Mouse (Mus musculus) 416B (cell line): Measurements from ENCODE around the gene Ifitm3.
"Not testable (repeated sequence)": the region's sequence is repeated elsewhere in the genome, so short reads cannot be mapped to it uniquely, and the experiment has no call there.

Experiments
- DNase-seq: peaks from one replicate; pipeline ENCODE4 v3.0.0; 2011; ENCODE audit warnings: low read depth

Ifitm3 gene

DNA sequence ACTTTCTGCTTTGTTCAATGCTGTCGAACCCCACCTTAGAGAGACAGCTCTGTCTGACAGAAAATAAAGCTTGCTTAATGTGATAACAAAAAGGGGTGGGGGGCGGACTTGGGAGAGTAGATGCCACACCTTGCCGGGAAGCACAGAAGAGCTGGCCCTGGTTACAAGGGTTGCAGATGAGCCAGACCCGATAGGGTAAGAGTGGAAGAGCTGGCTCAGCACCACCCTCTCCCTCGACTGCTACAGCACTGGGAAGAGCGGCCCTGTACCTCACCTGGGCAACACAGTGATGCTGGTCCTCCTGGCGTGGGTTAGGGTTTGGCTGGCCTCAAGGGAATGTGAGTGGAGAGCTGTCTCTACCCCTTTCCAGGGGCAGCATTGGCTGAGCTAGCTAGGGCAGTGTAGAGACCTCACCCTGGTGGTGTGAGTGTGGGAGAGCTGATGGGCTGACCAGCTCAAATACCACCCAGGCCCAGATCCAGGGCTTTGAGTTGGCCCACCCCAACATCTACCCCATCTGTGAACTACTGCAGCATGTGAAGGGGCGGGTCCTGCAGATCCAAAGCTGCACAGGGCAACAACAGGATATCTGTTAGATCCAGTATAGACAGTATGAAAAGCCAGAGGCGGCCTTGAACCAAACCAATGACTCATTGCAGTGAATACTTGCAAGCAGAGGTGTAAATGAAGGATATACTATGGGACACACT lies 22.0 kb upstream of the Ifitm3 start:
- DNase-seq, result peak; percentile 50

DNA sequence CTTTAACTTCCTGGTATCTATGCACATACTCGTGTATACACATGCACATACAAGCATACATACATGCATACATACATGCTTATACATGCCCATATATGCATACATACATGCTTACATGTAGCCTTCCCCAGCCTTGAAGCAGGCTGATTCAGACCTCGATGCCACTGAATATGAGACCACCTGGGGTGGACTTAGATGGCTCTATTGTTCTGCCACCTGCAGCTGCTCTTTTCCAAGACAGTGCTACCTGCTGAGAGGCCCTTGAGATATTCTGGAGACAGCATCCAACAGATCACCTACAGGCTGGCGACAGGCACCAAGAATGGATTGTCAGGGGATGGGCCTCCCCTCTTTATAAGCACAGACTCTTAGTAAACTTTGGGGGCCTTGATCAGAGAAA lies 19.8 kb upstream of the Ifitm3 start:
- DNase-seq, result no peak

- DNase-seq, result no peak
Measured at GRCm38 (mm10) chr7:141028831-141029230, 18.3 kb upstream of the Ifitm3 start, which contains the start of gene Gm17387. Gene Gm17387, plus strand, starts transcription at chr7:141029131.

GRCm38 (mm10) chr7:141026740-141027098 lies 16.1 kb upstream of the Ifitm3 start:
- DNase-seq, result no peak

- DNase-seq, result no peak
Measured at GRCm38 (mm10) chr7:141026097-141026739, 15.6 kb upstream of the Ifitm3 start.

GRCm38 (mm10) chr7:141024865-141025838 lies 14.6 kb upstream of the Ifitm3 start:
- peak; percentile 50 for DNase-seq

- DNase-seq, result peak; percentile 57
Measured at GRCm38 (mm10) chr7:141021489-141022449, 11.2 kb upstream of the Ifitm3 start.

GRCm38 (mm10) chr7:141019028-141019427 lies 8.5 kb upstream of the Ifitm3 start:
- no peak for DNase-seq

- not testable (repeated sequence) for DNase-seq
Measured at GRCm38 (mm10) chr7:141017824-141018223, 7.3 kb upstream of the Ifitm3 start, which contains the start of gene Ifitm6. Gene Ifitm6, minus strand, starts transcription at chr7:141017924.

DNA sequence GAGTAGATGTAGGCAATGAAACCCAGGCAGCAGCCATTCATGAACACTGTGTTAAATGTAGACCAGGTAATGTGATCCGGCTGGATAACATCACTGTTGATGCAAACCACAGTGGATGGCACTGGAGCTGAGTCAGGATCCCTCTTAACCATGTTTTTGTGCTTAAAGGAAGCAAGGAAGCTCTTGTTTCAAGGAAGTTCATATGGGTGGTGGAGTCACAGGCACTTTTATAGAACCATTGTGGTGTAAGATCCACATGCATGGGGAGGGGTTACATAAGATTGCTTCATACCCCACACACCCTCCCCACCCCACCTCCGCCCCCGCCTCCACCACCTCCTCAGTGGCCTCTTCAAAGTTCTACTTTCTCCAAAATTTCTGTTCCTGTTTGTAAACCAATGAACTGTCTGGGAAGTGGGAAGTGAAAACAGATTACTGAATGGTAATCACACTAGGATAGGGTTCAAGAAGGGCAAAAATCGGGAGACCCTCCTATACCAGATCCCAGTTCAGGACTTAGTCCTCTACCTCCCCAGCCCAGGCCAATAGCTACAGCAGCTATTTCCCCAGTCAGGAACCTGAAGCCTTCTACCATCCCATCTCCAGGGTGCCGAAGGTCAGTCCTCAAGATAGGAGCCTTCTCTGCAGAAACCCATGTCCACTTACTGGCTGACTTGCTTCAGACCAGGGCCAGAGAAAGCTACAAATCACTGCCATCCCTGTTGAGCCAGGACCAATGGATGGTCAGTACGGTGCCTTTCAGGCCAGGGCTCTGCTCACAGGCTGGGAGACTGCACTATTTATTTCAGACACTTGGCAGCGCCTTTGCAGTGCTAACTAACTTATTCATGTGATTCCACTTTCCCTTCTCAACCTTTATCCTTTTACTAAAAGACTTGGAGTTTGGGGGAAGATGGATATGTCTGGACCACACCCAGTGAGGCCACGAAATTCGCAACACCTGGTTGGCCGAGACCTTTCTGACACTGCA lies 6.4 kb upstream of the Ifitm3 start:
- peak; percentile 76 for DNase-seq

GRCm38 (mm10) chr7:141011238-141011770 lies 734 bp upstream of the Ifitm3 start:
- DNase-seq, result no peak

- peak; percentile 25 for DNase-seq
Measured at GRCm38 (mm10) chr7:141009665-141010064, 905 bp downstream of the Ifitm3 start.

DNA sequence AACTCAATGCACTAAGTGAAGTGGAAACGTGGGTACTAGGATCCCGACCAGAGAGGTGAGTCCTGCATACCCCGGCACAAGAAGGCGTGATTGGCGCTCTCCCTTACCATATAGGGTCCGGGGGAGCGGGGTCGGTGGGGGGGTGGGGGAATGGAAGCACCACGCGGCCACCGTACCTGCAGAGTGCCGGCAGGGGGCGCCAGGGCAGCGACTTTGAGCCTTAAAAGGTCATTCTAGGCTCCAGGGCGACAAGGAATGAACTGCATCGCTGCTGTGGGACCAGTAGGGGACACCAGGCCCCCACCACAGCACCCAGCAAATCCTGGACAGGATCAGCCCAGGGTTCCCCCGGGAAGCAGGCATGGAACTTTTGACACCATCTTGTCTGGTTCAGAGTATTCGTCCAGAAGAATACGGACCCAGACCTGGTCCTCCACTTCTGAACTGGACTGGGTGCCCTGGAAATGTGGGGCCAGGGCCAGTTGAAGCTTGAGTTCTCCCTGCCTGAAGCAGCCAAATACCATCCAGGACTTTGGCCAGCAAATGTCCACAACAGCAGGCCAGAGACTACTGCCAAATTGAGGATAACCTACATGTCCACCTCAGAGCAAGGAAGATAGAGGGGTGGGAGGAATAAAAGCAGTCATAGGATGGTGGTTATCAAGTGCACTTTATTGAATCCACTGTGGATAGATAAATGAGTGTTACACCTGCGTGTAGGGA lies 1.5 kb downstream of the Ifitm3 start:
- DNase-seq, result peak; percentile 91

DNA sequence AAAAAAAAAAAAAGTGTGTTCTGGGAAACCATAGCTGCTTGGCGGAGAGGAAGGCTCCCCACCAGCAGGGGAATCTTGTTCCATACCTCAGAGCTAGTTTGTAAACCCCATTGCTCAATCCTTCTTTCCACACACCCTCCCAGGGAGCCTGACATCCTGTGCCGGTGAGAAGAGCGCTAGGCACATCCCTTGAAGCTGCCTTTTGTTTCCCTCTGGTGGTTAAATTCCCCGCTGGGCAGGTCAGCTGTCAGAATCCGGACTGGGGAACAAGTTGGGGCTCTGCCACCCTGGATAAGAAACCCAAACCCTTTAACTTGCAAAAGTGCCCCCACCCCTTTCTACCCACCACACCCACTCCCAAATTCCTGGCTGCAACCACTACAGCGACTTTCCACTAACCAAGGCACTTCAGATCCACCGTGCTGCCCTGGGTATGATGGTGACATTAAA lies 2.2 kb downstream of the Ifitm3 start:
- DNase-seq, result peak; percentile 91

- DNase-seq, result no peak
Measured at GRCm38 (mm10) chr7:141006914-141007313, 3.7 kb downstream of the Ifitm3 start.

DNA sequence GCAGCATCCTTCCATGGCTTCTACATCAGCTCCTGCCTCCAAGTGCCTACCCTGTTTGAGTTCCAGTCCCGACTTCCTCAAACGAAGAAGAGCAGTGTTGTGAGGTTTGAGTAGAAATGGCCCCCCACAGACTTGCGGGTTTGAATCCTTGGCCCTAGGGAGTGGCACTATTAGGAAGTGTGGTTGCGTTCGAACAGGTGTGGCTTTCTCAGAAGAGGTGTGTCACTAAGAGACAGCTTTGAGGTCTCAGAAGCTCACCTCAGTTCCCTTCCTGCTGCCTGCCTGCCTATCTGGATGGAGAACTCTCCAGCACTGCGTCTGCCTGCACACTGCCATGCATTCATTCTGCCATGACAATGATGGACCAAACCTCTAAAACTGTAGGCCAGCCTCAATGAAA lies 4.1 kb downstream of the Ifitm3 start:
- no peak for DNase-seq

DNA sequence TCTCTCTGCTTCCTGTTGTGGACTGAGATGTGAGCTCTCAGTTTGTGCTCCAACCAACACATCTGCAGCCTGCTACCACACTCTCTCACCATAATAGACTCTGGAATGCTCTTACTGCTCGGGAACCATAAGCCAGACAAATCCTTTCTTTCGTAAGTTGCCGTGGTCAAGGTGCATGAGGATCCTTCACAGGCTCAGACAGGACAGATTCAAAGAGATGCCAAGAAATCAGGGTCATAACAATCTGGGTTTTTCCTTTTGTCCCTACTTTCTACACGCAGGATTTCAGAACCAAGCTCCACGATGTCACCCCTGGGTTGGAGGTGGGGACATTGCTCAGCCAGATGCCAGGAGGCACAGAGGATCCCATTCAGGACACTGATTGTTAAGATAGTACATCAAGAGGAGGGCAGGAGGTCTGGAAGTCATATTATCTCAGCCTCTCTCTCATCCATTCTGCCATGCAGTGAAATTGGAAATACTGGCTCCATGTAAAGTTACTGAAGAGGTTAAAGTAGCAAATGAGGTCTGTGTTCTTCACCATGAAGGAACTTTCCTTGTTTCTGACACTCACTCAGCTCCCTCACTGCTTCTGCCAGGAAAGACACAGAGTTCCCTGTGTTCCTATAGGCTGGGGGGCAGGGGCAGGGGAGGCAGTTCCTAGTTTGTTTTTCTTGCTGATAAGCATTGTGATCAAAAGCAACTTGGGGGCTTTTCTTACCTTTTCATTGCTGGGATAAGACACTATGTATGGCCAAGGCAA lies 7.1 kb downstream of the Ifitm3 start:
- DNase-seq, result no peak
